Mouse (Mus musculus) spleen, adult 18-20 months (tissue): ENCODE results near the gene Adgrl4.

ENCODE experiments used
- DNase-seq, 2 experiments: peaks; one replicate each; pipeline ENCODE4 v3.0.0; 2022; ENCODE audit warnings: mixed read lengths in 2 of 2

Gene Adgrl4

DNA sequence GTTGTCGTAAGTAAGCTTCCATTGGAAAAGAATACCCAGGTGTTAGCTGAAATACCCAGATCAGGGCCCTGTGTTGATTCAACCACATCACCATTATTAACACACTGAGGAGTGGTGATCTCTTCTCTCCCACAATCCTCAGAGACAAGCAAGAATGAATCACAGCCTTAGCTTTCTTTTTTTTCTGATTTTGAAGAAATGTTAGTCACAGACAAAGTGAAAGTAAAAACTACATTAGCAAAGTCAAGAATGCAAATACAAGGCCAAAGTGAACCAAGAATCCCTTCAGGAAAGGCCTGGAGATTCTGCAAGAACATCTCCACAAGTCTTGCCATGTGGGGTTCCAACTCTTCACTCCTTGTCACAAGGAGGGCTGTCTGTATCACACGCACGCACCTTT is 67.9 kb downstream of the Adgrl4 start:
- no peak for DNase-seq

DNA sequence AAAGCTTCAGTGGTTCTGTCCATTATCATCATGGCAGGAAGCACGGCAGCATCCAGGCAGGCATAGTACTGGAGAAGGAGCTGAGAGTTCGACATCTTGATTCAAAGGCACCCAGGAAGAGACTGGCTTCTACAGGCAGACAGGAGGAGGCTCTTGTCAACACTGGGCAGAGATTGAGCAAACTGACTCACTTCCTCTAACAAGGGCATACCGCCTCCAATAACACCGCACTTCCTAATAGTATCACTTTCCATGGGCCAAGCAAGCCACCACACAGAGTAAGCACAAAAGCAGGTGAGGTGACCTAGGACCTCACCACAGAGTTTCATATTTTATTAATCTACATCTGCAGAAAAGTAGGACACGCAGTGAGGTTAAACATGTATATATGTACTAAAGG is 73.5 kb downstream of the Adgrl4 start:
- no peak for DNase-seq

DNA sequence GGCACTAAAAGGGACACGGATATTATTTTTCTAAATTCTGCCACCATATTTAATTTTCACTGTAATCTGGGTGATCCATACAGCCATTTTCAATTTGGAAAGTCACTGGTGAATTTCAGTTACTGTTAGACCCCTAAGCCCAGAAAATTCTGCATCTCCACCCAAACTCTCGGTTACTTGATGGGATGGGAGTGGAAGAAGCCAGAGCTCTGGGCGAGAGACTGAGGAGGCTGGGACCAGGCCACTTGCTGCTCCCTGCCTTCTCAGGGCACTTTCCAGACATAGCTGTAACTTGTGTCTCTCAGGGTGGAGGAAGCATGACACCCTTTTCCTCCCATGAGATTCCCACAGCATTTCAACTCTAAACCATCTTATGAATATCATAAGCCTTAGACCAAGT is 109.5 kb downstream of the Adgrl4 start:
- no peak for DNase-seq

DNA sequence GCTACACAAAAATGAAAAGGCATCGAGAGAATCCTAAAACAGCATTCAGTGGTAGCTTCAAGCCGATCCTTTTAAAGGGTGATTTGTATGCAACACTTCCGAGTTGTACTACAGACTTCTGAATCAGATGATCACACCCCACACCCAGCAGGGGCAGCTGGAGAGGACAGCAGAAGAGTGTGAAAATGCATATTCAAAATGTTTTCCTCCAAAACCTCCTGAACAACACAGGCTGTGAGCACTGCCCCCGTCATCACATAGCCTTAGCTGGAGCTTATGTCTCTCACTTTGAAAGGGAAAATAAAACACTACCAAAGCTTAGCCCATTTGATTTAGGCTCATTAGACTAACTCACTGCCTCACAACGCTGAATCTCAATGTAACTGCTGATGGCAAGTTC is 113.3 kb downstream of the Adgrl4 start:
- DNase-seq, result no peak

DNA sequence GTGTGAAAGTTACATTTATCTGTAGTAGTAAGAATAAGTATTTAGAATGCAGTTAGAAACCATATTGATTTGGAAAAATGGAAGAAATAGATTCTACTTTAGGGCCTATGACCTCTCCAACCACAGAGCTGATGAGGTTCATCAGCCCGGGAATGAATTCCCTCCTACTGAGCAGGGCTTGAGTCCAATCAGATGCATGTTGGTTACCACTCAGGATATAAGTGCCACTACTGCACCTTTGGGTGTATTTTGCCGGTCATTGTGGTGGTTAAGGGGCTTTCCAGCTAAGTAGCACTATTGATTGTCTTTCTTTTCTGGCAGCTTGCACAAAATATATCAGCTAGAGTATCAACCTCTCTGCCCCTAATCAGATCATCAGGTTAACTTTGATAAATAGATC is 118.9 kb downstream of the Adgrl4 start:
- DNase-seq, result no peak

DNA sequence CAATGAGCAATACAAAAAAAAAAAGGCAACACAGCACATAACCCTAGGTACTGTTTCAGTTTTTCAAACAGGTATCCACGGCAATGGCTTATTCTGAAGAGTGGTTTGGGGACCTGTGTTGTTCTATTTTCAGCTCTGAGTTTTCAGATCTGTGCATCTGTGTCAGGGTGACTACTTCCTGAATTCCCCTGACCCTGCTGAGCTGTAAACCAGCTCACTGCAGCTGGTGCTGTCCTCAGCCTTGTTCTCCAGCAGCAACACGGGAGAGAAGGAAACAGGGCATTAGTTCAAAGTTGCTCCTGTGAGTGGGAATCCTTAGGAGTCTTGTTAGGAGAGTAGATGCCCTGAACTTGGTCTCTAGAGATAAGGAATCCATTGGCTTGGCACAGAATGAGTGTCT is 119.4 kb downstream of the Adgrl4 start:
- DNase-seq, result no peak

DNA sequence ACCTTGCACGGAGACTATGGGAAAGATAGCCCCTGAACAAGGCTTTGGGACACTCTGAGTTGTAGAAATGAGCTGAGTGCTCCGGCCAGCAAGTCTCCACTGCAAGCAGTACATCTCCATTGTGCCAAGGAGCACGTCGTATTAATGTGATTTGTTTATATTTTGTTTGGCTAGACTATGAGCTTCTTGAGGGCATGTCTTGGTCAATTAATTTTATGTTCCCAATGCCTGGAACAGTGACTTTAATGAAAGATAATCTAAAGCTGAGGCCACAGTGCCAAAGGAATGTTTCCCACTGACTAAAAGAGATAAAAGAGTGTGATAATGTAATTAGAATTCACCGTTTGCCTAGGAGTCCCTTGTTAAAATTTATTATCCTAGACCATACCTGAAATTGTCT is 119.9 kb downstream of the Adgrl4 start:
- no peak for DNase-seq

DNA sequence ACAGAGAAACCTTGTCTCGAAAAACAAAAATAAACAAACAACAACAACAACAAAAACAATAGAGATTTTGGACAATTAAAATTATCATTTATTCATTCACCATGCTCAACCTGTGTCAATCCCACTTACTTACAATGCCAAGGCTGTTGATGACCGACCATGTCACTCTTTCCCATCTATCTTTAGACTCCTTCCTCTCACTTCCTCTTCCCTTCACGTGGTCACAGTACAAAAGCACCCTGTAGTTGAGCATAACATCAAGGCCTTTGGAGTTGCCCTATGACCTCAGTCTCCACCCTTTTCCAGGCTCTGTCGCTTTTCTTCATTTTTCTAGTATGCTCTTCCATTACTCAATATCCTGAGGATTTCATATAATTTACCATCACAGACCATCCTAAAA is 120.7 kb downstream of the Adgrl4 start:
- DNase-seq, result no peak

DNA sequence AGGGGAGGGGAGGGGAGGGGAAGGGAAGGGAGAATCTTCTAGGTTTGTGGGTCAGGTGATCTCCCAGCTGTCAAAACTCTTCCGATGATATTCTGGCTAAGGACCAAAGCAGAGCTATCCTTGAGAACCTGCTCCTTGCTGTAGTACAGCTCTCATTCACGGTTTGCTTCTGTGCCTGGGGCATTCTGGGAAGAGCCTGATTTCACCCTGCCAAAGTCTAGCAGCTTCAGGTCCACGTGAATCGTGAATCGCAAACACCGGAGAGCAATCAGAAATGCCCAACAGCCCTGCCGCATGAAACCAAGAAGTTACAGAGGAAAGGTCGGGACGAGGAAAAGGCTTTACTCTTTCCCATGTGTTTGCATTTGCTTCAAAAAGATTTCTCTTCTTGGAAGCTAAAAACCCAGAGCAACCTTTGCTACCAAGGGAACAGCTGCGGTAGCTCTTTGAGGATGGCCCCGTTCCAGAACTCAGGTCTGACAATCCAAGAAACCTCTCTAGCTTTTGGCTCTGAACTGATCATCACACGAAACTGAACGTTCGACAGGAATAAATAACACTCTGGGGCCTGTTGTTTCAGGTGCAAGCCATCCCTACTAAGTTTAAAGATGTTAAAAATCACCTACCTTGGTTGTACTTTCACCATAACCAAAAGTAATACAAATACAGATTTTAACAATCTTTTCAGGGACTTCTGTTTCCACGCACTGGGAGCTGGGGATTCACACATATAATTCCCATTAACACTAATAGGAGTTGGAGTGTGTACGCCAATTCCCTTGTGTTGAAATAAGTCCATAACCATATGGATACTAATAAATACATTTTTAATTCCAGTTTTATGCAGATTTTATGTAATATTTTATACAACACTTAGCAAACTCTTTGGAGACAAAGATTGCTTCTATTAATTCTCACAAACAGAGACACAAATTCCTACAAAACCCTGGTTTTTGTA is 128.3 kb downstream of the Adgrl4 start:
- DNase-seq, result no peak

DNA sequence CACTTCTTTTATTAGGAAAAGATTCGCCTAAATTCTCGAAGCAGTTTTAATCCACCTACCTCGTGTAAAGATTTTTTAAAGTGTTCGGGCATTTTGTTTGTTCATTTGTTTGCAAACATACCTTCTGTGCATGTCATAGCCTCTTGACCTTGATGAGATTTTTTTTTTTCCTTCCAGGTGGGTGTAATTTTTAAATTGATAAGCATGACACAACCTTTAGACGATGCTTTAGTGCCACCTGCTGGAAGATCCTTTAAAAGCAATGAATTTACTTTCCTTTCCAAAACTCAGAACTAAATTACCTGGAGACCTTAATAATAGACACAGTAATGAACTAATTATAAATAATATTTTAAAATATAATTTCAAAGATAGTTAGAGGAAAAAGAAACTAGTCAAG is 128.9 kb downstream of the Adgrl4 start:
- DNase-seq, result no peak

DNA sequence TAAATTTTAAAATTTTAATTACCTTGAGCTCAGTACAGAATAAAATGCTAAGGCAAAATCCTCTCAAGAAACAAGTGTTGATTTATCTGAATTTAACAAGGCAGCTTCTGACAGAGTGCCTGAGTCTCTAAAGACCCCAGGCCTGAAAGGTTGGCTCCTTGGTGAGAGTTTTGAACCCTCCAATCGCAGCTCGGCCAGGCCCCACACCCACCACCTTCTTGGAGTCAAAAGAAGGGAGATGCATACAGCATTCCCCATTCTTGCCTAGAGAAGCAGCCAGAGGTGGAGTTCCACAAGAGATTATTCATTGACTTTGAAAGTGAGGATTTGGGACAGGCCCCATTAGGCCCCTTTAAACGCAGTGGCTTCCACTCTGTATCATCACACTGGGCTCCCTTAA is 129.9 kb downstream of the Adgrl4 start:
- no peak for DNase-seq

DNA sequence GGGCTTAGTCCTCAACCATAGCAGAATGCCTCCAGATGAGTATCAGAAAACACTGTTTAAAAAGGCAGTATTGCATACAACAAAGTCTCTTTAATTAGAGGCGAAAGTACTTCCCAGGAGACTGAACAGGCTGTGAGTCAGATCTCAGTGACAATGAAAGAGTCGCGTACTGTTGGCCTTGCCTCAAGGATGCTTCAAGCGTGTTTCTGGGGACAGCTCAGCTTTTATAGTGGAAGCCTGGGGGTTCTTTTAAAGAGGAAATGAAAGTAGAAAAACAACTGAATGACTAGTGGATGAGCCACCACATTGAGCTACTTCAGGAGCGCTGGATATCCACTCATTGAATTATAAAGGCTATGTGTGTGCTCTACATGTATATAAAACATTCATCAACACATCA is 134.4 kb downstream of the Adgrl4 start:
- no peak for DNase-seq

DNA sequence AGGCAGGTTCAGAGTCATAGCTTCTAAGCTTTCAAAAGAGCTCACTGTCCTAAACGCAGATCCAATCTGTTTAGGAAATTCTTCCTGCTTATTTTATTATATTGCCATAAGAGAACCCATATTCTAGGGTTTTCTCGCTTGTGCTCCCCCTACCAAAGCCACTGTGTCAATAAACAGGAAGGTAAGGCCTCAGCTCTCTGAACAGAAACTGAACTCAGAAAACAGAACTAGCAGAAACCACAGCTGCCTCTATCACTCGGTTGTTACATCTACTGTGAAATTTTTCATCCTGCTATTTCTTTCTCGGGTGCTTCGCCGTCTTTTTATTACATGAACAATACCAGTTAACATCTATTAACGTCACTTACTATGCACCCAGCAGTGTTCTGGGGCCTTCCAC is 137.6 kb downstream of the Adgrl4 start:
- no peak for DNase-seq

DNA sequence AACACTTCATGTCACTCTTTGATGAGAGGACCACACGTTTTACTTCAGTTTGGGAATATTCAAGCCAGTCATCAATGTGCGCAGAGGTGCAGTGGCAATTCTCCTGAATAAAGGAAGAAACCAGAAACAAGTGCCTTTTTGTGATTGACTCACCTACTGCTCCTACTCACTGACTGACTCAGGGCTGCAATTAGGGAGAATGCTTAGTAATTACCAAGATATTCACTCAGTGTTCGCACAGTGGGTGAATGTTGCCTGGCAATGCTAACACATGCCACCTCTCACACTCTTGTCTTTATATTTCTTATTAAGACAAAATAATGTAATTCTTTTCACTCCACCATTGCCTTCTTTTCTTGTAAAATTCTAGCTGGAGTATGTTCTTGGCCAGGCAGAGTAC is 138.5 kb downstream of the Adgrl4 start:
- no peak for DNase-seq

DNA sequence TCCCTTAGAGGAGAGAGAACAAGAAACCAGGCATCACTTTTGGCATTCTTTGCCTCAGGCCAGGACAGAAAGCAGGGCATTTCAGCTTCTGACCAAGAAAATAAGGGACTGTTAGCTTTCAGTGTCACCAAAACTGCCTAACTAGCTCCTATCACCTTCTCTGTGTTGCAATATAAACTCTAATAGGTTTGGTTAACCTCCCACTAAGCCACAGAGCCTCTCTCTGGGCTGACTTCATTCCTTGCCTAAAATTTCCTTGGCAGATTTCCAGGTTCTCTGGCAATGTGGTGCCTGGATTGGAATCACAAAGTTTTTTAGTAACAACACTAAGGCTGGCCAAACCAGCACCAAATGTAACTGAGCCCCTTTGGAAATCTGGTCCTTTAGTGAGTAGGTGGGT is 154.2 kb downstream of the Adgrl4 start:
- no peak for DNase-seq
